Mouse (Mus musculus) heart, embryonic 12.5 days (tissue): ENCODE data around the gene Cd247. TPM values are rescaled to one million over a fixed set of nuclear protein-coding genes. Genes with fewer than 3 reads are reported as not detected.

Experiments
- ATAC-seq: fragments of 200-750 bp; cut with Nextera tagmentation; 2 replicates; pipeline ENCODE4 v1.8.0; 2017; ENCODE audit warnings: moderate TSS enrichment, moderate library complexity; ENCODE audit not compliant: insufficient number of reproducible peaks, low FRiP score
- H3K27ac ChIP-seq: fragments of 300-500 bp; sonication (generic); 2 replicates; pipeline ENCODE4 v1.5.1; 2016; ENCODE audit warnings: mild to moderate bottlenecking, moderate library complexity; ENCODE audit not compliant: poor library complexity, severe bottlenecking
- H3K27me3 ChIP-seq: fragments of 300-500 bp; sonication (generic); replicated peaks from 2 replicates; pipeline ENCODE4 v1.6.1; 2016; ENCODE audit warnings: mild to moderate bottlenecking, moderate library complexity
- H3K36me3 ChIP-seq: fragments of 300-500 bp; sonication (generic); 2 replicates; pipeline ENCODE4 v1.6.1; 2016; ENCODE audit warnings: mild to moderate bottlenecking, moderate library complexity
- H3K4me1 ChIP-seq: fragments of 300-500 bp; sonication (generic); replicated peaks from 2 replicates; pipeline ENCODE4 v1.6.1; 2016; ENCODE audit warnings: mild to moderate bottlenecking
- H3K4me2 ChIP-seq: fragments of 300-500 bp; sonication (generic); 2 replicates; pipeline ENCODE4 v1.6.1; 2016; ENCODE audit warnings: mild to moderate bottlenecking, moderate library complexity
- H3K4me3 ChIP-seq: fragments of 300-500 bp; sonication (generic); 2 replicates; pipeline ENCODE4 v1.5.1; 2016; ENCODE audit warnings: mild to moderate bottlenecking
- H3K9ac ChIP-seq: fragments of 300-500 bp; sonication (generic); 2 replicates; pipeline ENCODE4 v1.6.1; 2016; ENCODE audit warnings: mild to moderate bottlenecking, moderate library complexity
- H3K9me3 ChIP-seq: fragments of 300-500 bp; sonication (generic); replicated peaks from 2 replicates; pipeline ENCODE4 v1.6.1; 2016; ENCODE audit warnings: mild to moderate bottlenecking, moderate library complexity
- WGBS: fragments of 180-500 bp; shearing (Covaris S2); methylation state at CpG from one replicate; pipeline ENCODE4 v1.1.7; 2016; 5-methylcytosine and 5-hydroxymethylcytosine counted together
- polyA plus RNA-seq: library from polyadenylated mRNA; unstranded; fragments of >200 nt; fragmentation: Nextera tagmentation; extraction: Ambion mirVana; gene quantifications from 2 replicates; pipeline ENCODE4 v1.2.1, GENCODE M21; 2016

Gene Cd247
- polyA plus RNA-seq, 1 experiment from 2014 or later, result 0.38 TPM

GRCm38 (mm10) chr1:165866630-165867280, 78.3 kb downstream of the Cd247 start:
- H3K27ac ChIP-seq, result no peak overlapping the region
- H3K4me1 ChIP-seq, result peaks cover 11% of the 10 kb centered on the region; the same call in 1 of the 2 replicates
- H3K36me3 ChIP-seq, result peaks cover 7% of the 10 kb centered on the region
- no peak for ATAC-seq
- no peak overlapping the region for H3K4me2 ChIP-seq
- 73% methylated on average over 5 of the region's 5 CpGs for WGBS
- H3K9ac ChIP-seq, result no peak overlapping the region
- H3K9me3 ChIP-seq, result no peaks in the 10 kb centered on the region
- no peaks in the 10 kb centered on the region for H3K27me3 ChIP-seq
- H3K4me3 ChIP-seq, result no peak overlapping the region

GRCm38 (mm10) chr1:165868659-165869058, 80.2 kb downstream of the Cd247 start:
- Histone ChIP-seq H3K27ac (no peak overlapping the region), H3K36me3 (peaks cover 7% of the 10 kb centered on the region), H3K9me3 (no peaks in the 10 kb centered on the region), H3K9ac (no peak overlapping the region), H3K27me3 (no peaks in the 10 kb centered on the region), H3K4me1 (peaks cover 11% of the 10 kb centered on the region; the same call in 1 of the 2 replicates), H3K4me2 (no peak overlapping the region), H3K4me3 (no peak overlapping the region)
- 70% methylated on average over 8 of the region's 8 CpGs for WGBS
- ATAC-seq, result no peak

GRCm38 (mm10) chr1:165874645-165875044, 86.2 kb downstream of the Cd247 start:
- Histone ChIP-seq H3K4me1 (peaks cover 9% of the 10 kb centered on the region; the same call in 1 of the 2 replicates), H3K27me3 (no peaks in the 10 kb centered on the region), H3K9me3 (no peaks in the 10 kb centered on the region), H3K4me2 (no peak overlapping the region), H3K9ac (no peak overlapping the region), H3K36me3 (peaks cover 26% of the 10 kb centered on the region), H3K27ac (no peak overlapping the region), H3K4me3 (no peak overlapping the region)
- no peak for ATAC-seq
- WGBS, result 35% methylated on average over 8 of the region's 8 CpGs

- H3K4me1 ChIP-seq, result peaks cover 9% of the 10 kb centered on the region; the same call in 1 of the 2 replicates
- WGBS, result 71% methylated on average over 6 of the region's 6 CpGs
- H3K4me2 ChIP-seq, result no peak overlapping the region
Observed at GRCm38 (mm10) chr1:165875520-165876284, 87.2 kb downstream of the Cd247 start.

GRCm38 (mm10) chr1:165878751-165879150, 90.3 kb downstream of the Cd247 start:
- Histone ChIP-seq H3K9me3 (no peaks in the 10 kb centered on the region), H3K9ac (no peak overlapping the region), H3K36me3 (peaks cover 29% of the 10 kb centered on the region), H3K4me2 (no peak overlapping the region), H3K27me3 (no peaks in the 10 kb centered on the region), H3K4me3 (no peak overlapping the region), H3K27ac (no peak overlapping the region), H3K4me1 (peaks cover 15% of the 10 kb centered on the region; the same call in 1 of the 2 replicates)
- whole genome bisulfite sequencing, result 99% methylated on average over 2 of the region's 2 CpGs
- no peak for ATAC-seq

More at GRCm38 (mm10) chr1:165875520-165876284, 87.2 kb downstream of the Cd247 start:
- Histone ChIP-seq H3K36me3 (peaks cover 29% of the 10 kb centered on the region), H3K4me3 (no peak overlapping the region), H3K27me3 (no peaks in the 10 kb centered on the region), H3K9me3 (no peaks in the 10 kb centered on the region), H3K9ac (no peak overlapping the region), H3K27ac (no peak overlapping the region)
- no peak for ATAC-seq

GRCm38 (mm10) chr1:165882146-165882900, 93.8 kb downstream of the Cd247 start:
- WGBS, result 79% methylated on average over 8 of the region's 8 CpGs
- Histone ChIP-seq H3K27me3 (no peaks in the 10 kb centered on the region), H3K9ac (no peak overlapping the region), H3K9me3 (no peaks in the 10 kb centered on the region), H3K4me3 (no peak overlapping the region), H3K4me2 (no peak overlapping the region), H3K4me1 (peaks cover 6% of the 10 kb centered on the region; the same call in 1 of the 2 replicates), H3K27ac (no peak overlapping the region), H3K36me3 (peaks cover 23% of the 10 kb centered on the region)
- ATAC-seq, result no peak

GRCm38 (mm10) chr1:165891686-165892085, 103.2 kb downstream of the Cd247 start:
- ATAC-seq, result no peak
- Histone ChIP-seq H3K4me3 (no peak overlapping the region), H3K4me1 (no peaks in the 10 kb centered on the region), H3K27ac (no peak overlapping the region), H3K9ac (no peak overlapping the region), H3K27me3 (no peaks in the 10 kb centered on the region), H3K36me3 (peaks cover 59% of the 10 kb centered on the region), H3K9me3 (no peaks in the 10 kb centered on the region), H3K4me2 (no peak overlapping the region)
- WGBS, result 84% methylated on average over 2 of the region's 2 CpGs

- H3K4me3 ChIP-seq, result no peak overlapping the region
- no peak for ATAC-seq
- no peak overlapping the region for H3K9ac ChIP-seq
- no peaks in the 10 kb centered on the region for H3K9me3 ChIP-seq
- 88% methylated on average over 1 of the region's 1 CpGs for WGBS
- no peaks in the 10 kb centered on the region for H3K4me1 ChIP-seq
- H3K27ac ChIP-seq, result no peak overlapping the region
- peaks cover 26% of the 10 kb centered on the region for H3K36me3 ChIP-seq
- no peak overlapping the region for H3K4me2 ChIP-seq
- no peaks in the 10 kb centered on the region for H3K27me3 ChIP-seq
Observed at GRCm38 (mm10) chr1:165903596-165903995, 115.1 kb downstream of the Cd247 start.

- Histone ChIP-seq H3K4me3 (no peak overlapping the region), H3K4me2 (no peak overlapping the region), H3K4me1 (no peaks in the 10 kb centered on the region), H3K9ac (no peak overlapping the region), H3K27me3 (no peaks in the 10 kb centered on the region), H3K27ac (no peak overlapping the region), H3K9me3 (no peaks in the 10 kb centered on the region), H3K36me3 (peaks cover 18% of the 10 kb centered on the region)
- 91% methylated on average over 2 of the region's 2 CpGs for WGBS
- ATAC-seq, result no peak
Observed at GRCm38 (mm10) chr1:165908153-165908552, 119.7 kb downstream of the Cd247 start.

- Histone ChIP-seq H3K4me2 (no peak overlapping the region), H3K36me3 (peaks cover 18% of the 10 kb centered on the region), H3K4me1 (no peaks in the 10 kb centered on the region), H3K27ac (no peak overlapping the region), H3K9ac (no peak overlapping the region), H3K27me3 (no peaks in the 10 kb centered on the region), H3K9me3 (no peaks in the 10 kb centered on the region), H3K4me3 (no peak overlapping the region)
- ATAC-seq, result no peak
- WGBS, result 78% methylated on average over 3 of the region's 3 CpGs
Observed at GRCm38 (mm10) chr1:165908806-165909205, 120.3 kb downstream of the Cd247 start.

- 94% methylated on average over 3 of the region's 3 CpGs for WGBS
- Histone ChIP-seq H3K36me3 (peaks cover 18% of the 10 kb centered on the region), H3K4me2 (no peak overlapping the region), H3K9me3 (no peaks in the 10 kb centered on the region), H3K4me1 (no peaks in the 10 kb centered on the region), H3K9ac (no peak overlapping the region), H3K4me3 (no peak overlapping the region), H3K27ac (no peak overlapping the region), H3K27me3 (no peaks in the 10 kb centered on the region)
- ATAC-seq, result no peak
Observed at GRCm38 (mm10) chr1:165909471-165909870, 121.0 kb downstream of the Cd247 start.
